Mouse (Mus musculus) heart, adult 18-20 months (tissue): Measurements from ENCODE around the gene Eefsec. TPM values are rescaled to one million over a fixed set of nuclear protein-coding genes. Genes with fewer than 3 reads are reported as not detected.

Experiments used
- DNase-seq, 2 experiments: peaks; one replicate each; pipeline ENCODE4 v3.0.0; 2021 to 2022; ENCODE audit warnings: mixed read lengths in 1 of 2
- total RNA-seq, 2 experiments: library from RNA; stranded (reverse); gene quantifications; 2 replicates each; pipeline ENCODE4 v1.2.3; 2021

Eefsec gene
- total RNA-seq, 2 experiments from 2014 or later, result 8.5 to 8.9 TPM

DNA sequence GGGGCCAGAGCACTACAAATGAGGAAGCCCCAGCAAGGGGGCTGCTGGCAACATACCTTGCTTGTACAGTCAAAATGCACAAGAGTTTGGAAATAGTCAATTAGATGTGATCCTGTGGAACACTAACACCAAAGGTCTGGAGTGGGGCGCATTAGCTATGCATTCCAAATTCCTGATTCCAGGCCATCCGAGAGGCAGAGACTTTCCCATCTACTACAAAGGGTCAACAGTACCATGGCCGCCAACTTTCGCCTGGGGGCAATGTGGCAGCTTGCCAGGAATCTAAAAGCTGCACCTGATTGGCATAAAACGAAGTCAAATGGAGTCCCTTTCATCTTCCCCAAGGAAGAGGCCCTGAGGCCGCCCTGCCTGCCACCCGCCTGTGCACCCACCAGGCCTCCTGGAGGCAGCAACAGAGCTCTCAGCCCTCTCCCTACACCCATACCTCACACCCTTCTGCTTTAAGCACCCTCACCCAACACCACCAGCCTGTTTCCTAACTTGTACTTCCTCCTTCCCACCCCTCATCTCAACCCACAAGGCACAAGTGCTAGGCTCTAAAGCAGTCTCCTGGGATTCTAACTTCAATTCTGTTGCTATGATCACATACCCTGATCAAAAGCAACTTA lies 30.1 kb downstream of the Eefsec start:
- no peak for DNase-seq

DNA sequence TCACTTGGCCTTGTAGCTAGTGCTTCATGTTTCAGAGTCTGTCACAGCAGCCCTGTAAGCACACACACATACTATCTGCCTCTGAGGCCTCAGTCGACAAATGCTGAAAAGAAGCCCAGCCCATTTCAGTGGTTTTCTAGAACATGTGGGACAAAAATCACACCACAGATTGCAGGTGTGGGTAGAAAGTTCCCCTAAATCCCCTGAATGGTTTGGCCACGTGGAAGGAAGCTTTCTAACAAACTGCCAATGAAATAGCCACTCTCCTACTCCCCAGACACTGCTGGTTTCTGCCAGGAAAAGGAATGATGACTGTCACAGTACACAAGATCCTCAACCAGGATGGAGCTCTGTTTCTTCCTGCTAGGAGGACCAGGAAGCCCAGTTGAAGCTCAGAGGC lies 33.7 kb downstream of the Eefsec start:
- DNase-seq, result no peak

DNA sequence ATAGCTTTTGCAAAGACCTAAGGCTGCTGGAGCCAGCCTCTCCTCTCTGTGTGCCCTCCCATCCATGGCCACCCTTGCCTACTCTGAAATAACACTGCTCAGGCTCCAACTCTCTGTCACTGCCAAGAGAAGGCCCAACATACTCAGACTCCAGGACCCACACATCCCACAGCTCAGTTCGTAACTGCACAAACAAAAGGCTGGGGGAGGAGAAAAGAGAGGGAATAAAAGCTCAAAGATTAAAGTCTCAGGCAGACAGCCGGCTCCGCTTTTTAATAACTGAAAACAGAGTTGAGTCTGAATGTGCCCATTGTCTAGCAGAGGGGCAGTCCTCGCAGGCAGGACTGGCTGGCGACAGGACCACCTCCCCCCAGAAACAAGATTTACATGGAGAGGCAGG lies 36.8 kb downstream of the Eefsec start:
- DNase-seq, result no peak

DNA sequence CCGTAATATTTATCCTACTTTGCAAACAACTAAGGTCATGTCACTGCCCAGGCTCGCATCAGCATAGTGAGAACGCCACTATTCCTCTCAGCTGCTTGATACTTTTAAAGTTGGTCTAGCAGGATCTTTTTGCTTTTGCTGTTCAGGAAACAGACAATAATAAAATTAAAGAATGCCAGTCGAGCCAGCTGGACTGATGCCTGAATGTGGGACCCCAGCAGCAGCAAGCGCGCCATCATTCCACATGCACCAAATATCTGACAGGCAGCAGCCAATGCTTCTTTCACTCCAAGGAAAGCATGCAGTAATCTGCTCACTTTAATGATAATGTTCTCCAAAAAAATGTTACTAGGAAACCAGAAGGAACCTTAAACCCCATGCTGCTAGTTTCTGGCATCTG lies 45.9 kb downstream of the Eefsec start:
- DNase-seq, result no peak

DNA sequence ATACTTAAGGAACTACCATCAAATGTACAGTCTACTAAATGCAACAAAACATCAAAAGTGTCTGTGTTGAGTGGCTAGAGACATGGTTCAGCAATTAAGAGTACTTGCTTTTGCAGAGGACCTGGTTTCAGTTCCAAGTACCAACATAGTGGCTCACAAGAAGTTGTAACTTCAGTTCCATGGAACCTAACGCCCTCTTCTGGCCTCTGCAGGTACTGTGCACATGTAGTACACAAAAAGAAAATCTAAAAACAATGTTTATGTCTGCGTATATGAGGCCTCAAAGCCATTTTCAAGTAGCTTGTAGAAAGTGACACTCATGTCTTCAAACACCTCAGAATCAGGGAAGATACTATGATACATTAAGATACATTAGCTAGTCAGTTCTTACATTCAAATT lies 48.4 kb downstream of the Eefsec start:
- DNase-seq, result no peak

DNA sequence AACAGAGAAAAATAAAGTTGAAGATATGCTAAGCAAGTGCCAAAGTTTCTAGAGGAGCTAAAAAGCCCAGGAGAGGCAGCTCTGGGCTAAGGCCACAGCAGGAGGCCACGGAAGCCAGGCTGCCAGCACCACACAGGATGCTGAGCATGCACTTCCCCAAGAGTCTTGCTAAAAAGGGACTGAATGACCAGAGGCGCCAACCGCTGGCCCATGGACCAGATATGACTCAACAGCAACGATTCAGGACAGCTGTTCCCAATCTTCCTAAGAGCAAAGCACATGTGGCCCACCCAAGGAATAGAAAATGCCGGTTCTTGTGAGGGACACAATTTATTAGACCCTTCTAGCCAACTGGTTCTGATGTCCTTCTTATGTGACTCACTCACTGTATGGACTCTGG lies 57.4 kb downstream of the Eefsec start:
- DNase-seq, result peak; percentile 66 to 77

DNA sequence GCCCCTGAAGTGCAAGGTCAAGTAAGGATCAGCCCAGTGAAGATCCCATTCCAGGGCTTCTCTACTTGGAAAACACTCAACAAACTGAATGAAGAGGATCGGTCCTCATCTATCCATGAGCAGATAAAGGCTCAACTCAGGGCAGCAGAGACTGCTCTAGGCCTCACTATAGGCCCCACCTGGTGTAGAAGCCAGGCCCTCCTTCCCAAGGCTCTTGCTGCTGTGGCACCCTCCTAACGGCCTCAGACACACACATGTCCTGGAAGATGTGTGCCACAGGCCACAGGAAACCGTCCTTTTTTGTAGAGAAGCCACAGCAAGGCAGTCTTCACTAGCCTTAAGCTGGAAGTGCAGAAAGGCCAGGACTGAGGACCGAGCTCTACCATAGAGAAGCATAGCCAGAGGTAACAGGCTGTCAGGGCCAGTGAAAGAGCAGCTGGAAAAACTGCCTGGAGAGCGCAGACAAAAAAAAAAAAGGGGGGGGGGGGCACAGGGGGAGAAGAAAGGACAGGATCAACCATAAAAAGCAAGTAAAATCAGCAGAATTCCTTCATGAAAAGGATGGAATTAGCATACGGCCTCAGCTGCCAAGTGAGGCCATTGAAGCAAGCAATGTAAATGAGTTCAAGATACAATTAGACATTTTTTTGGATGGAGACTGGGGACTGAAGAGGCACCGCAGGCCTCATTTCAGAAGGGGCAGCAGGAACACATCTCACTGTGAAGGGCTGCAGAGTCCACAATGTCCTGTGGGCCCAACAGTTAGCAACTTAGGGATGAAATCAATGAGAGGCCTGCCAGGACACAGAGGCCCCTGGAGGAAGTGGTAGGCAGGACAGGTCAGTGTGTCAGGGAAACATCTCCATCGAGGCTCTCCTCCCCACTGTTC lies 58.3 kb downstream of the Eefsec start:
- peak; percentile 8 to 10 for DNase-seq

DNA sequence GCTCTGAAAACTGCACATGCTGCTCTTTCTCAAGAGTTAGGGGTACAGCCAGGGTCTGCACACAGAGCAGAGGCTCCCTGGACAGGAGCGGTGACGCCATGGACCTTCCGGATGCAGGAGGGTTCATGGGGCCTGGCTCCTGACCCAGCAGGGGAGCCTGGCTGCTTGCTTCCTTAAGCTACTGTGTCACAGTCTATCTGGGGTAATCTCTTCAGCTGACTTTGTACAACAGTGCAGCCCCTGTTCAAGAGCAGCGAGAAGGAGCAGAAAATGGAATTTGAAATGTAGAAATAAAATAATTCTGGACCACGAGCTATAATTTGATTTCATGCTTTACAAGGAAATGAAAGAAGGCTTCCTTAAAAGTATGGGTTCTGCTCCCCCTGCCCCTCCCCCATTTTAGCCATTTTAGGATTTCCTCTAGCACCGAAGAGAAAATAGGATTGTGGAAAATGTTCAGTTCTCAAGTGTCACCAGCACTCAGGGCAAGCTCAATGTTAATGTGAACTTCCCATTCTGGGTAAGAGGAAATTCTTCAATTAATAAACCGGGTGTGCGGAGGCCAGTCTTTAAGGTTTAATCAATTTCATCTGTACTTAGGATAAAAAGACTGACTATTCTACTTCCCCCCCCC lies 61.8 kb downstream of the Eefsec start:
- DNase-seq, result no peak

DNA sequence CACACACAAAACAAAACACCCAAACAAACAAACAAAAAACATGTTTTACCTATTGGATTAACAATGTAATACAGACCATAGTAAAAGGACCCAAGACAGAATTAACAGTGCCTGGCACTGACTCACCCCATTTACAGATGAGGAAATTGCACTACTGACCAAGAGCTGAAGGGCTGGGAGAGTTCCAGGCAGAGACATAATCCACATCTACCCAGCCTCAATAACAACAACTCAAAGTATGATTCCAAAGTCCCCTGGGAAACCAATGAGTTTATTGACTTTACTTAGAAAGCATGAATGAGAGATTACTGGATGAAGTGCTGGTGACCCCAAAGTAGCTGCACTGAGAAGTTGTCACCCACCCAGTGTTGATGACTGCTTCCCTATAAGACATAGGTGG lies 62.6 kb downstream of the Eefsec start:
- no peak for DNase-seq

DNA sequence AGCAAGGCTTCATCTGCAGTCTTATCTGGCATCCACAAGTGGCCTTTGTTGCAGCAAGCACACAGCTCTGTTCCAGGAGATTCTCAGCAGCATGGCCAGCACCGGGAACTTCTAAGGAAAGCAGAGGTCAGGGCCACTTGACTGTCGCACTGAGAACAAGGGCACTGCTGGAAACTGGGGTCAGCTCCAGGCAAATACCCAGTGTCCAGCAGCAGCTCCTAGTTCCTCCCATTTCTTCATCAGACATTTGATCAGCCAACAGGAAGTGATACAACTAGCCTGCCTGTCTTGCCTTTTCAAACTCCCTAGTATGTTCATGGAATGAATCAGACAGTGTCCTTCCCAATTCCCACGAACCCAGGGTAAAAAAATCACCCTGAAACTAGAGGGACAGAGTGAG lies 66.6 kb downstream of the Eefsec start:
- peak in 1 of 2 experiments; percentile 5 for DNase-seq

DNA sequence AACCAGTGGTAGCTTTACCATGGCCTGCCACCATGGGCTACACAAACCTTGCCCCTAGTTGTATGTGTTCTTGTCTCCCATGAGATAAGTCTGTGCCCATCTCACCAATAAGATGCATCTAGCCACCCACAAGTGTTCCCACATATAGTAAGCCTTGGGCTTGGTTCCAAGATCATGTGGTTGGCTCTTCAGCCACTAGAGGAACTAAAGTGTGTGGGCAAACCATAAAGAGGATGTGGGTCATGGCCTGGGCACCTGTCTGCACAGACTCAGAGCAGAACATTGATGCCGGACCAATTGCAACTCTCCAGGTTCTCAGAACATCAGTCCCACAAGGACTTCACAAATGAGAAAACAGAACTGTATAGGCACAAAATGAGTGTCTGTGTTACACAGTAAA lies 67.5 kb downstream of the Eefsec start:
- peak in 1 of 2 experiments; percentile 14 for DNase-seq

DNA sequence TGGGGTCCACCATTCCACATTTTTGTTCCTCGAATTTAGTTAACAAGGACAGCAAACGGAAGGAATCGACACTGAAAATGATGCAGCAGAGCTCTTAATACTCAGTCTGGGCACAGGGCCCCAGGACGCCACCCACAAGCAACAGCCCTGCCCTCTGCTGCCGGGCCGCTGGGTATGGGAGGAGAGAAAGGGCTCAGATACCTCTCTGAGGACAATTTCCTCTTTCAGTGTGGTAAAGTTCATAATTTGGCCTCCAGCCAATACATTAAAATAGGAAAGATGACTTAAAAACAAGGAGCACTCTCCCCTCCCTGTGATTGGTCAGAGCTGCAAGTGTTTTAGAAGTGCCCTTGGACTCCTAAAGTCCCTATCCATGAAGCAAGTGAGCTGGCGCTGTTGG lies 72.1 kb downstream of the Eefsec start:
- DNase-seq, result no peak

DNA sequence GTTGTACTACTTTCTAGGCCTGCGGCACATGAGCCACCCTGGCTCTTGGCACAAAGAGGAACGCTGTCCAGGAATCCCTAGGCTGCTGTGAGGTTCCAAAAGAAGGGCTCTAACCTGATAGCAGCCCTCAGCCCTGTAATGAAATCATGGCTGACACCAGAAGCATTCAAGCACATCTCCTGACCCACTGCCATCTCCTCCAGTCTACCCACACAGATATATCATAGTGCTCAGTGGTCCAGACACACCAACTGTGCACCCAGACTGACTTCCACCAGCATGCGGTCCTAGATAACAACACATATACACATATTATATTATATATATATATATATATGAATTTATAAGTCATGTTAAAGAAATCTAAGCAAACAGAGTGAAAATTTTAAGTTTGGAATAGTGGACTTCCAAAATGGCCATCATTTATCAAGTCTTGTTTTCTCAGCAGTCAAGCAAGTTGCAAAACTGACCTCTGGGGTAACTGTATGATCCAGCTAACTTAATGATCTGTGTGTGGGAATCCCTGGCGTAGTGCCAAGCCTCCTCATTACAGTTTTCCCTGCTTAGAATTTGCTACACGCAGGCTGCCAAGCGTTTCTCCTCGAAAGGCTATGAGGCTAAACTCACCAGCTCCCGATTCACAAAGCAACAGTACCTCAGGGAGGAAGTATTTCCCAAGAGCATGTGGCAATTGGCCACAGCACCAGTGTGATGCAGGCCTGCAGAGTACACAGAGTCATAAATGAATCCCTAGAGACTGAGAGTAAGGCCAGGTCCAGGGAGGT lies 76.3 kb downstream of the Eefsec start:
- DNase-seq, result peak; percentile 55 to 72

DNA sequence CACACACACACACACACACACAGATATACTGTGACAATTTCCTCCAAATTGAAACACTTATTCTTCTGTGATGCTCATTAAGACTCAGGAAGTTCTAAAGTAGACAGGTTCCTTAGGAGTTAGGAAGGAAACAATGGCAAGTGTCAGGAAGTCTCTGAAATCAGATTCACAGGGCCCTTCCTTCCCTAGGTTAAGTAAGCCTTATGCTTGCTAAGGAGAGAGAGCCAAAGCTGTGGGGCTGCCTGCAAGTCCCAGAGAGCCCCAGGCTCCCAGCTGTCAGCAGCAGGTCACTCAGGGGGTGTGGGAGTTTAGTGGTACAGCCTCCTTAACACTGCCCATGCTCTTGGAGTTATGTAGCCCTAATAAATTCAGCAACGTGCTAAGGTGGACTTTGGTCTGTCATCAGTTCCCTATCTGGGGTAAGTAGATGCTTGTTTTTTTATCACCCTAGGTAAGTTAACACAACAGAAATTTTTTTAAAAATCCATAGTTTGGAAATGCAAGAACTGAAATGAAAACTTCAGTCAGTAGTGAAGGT lies 82.8 kb downstream of the Eefsec start:
- peak in 1 of 2 experiments; percentile 34 for DNase-seq

DNA sequence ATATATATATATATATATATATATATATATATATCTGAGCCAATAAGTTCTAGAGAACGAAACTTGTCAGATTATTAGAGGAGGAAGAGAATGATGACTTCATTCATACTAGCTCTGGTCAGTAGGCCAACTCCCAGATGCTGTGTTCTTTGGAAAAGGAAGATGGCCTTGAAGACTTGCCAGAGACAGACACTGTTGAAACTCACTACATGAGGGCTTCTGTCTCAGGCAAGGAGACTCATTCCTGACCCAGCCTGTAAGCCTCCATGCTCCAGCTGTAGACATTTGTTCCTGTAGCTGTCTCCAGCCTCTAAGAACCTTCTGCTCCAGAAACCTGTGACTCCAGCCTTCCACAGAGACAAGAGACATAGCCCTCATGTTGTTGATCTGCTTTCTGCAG lies 85.2 kb downstream of the Eefsec start:
- peak in 1 of 2 experiments; percentile 38 for DNase-seq

DNA sequence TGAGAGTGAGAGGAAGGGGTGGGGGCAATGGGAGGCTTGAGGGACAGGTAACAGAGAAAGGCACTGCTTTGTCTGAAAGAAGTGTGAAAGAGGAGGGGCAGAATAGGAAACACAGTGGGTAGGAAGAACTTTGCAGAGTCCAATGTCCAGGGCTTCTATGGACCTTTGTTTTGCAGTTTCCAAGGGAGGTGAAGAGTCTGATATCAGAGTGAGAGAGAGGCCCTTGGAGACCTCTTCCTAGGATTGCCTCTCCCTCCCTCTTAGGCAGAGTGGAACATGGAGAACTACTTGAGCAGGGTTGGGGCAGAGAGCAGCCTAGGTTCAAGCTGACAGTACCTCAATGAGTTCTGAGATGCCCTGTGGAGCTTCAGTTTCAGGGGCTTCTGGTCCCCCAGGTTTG lies 88.1 kb downstream of the Eefsec start:
- no peak for DNase-seq

DNA sequence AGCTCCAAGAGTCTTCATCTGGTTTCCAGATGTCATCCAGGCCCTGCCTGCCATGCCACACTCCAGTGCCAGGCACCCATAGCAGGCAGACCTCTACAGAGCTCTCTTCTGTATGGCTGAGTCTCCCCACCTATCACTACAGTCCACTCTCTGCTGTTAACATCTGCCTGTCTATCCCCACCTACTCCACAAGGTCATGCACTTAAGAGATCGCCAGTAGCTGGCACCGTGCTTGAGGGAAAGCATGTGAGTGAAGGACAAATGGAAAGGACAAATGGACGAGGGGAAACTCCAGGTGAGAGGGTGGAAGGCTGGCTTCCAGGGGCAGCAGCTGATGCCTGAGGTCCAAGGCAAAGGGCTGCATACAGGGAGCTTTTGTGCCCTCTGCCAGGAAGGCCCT lies 90.5 kb downstream of the Eefsec start:
- DNase-seq, result peak; percentile 48 to 59

DNA sequence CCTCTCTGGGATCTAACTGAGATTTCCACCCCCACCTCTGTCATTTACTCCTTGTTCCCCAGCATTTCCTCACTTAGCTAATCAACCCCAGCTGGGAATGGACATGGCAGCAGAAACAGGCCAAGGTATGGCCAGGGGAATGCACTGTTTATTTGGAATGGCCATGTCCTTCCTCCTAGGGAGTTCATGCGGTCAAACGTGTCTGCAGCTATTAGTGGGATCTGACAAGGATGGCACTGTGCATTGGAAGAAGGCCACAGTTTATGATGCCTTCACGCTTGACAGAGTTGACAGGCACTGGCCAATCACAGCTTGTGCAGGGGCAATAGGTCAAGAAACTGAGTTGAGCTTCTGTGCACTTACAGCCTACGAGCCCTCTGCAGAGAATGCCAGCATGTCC lies 93.8 kb downstream of the Eefsec start:
- DNase-seq, result no peak

DNA sequence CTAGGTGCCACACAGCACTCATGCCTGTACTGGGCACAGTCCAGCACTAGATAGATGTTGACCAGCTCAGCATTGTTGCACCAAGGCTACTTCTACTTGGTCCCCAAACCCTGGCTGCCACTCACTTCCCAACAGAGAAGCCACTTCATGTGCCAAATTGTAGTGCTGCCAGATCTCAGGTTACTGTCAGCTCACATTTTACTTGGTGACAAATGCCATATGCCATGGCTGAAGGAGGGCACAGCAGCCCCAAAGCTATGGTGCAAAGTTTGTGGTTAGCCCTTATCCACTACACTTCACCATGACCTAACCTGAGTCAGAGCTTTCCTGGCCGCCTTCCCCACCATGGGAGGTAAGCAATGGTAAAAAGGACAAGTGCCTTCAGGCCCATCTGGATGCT lies 99.6 kb downstream of the Eefsec start:
- peak; percentile 15 to 25 for DNase-seq

DNA sequence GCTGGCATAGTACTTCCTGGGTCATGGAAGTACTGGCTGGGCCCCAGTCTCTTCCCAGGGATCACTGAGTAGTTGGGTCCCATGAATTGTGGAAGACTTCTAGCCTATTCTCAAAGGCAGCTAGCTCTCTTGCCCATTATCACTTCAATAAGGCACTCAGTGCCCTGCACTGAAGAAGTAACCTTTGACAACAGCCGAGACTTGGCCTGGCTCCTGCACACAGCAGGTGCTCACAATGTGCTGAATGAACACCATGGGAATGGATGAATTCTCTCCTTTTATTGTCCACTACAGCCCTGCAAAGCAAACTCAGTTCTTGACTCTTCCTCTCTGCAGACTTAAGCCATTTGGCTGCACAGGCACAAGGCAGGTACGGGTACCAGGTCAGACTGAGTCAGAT lies 101.0 kb downstream of the Eefsec start:
- no peak for DNase-seq

DNA sequence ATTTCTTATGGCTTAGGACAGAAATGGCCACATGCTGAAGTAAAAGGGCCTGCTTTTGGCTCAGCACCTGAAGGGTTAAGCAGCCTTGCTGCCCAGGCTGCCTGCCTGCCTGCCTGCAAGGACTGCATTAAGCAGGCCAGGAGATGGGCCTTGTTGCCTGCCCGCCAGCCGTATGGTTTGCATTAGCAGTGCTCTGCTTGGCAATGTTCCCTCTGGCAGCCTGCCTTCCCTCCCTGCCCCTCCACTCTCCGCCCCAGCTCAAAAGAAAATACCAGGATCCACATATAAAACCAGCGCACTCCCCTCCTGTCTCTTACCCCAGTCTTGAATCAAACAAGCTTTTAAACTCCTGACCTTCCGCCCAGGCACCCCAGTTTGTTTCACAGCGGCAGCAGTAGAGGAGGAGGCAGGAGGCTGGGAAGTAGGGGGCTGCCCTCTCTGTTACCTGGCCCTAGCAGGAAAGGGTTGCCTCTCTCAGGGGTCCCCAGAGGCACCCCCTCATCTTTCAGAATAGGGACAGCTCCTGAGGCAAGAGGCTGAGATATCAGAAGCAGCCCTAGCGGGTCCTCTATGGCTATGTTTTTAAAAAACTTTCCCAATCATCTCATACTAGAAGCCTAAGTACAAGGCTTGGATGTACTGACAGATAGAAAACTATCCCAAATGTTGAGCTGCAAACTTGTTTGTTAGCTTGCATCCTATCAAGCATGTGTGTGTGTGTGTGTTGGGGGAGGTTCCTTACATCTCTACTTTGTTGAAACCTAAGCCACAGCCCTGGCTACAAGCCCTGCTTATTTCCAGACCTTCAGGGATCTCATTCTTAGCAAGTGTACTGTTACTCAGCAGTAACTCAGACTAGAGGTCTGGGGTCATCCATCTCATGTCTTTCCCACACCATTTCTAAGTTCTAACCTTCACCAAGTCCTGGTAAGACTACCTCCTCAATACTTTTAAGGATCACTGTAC lies 102.6 kb downstream of the Eefsec start:
- peak; percentile 69 to 72 for DNase-seq
